Mouse (Mus musculus) liver, embryonic 12.5 days (tissue): ENCODE results near the gene Frs3. TPM values are rescaled to one million over a fixed set of nuclear protein-coding genes. Genes with fewer than 3 reads are reported as not detected.

Experiments
- ATAC-seq: fragments of 200-750 bp; cut with Nextera tagmentation; 2 replicates; pipeline ENCODE4 v1.8.0; 2017; ENCODE audit warnings: moderate number of reproducible peaks, mild to moderate bottlenecking, moderate library complexity
- H3K27ac ChIP-seq: fragments of 300-500 bp; sonication (generic); 2 replicates; pipeline ENCODE4 v1.5.1; 2016; ENCODE audit warnings: mild to moderate bottlenecking
- H3K27me3 ChIP-seq: fragments of 300-500 bp; sonication (generic); replicated peaks from 2 replicates; pipeline ENCODE4 v1.6.1; 2016; ENCODE audit warnings: mild to moderate bottlenecking, moderate library complexity
- H3K36me3 ChIP-seq: fragments of 300-500 bp; sonication (generic); 2 replicates; pipeline ENCODE4 v1.6.1; 2016; ENCODE audit warnings: mild to moderate bottlenecking, moderate library complexity
- H3K4me1 ChIP-seq: fragments of 300-500 bp; sonication (generic); 2 replicates; pipeline ENCODE4 v1.6.1; 2016
- H3K4me2 ChIP-seq: fragments of 300-500 bp; sonication (generic); 2 replicates; pipeline ENCODE4 v1.6.1; 2016; ENCODE audit warnings: mild to moderate bottlenecking, moderate library complexity
- H3K4me3 ChIP-seq: fragments of 300-500 bp; sonication (generic); 2 replicates; pipeline ENCODE4 v1.5.1; 2016; ENCODE audit warnings: mild to moderate bottlenecking, moderate library complexity
- H3K9ac ChIP-seq: fragments of 300-500 bp; sonication (generic); 2 replicates; pipeline ENCODE4 v1.6.1; 2016; ENCODE audit warnings: mild to moderate bottlenecking, moderate library complexity
- H3K9me3 ChIP-seq: fragments of 300-500 bp; sonication (generic); replicated peaks from 2 replicates; pipeline ENCODE4 v1.6.1; 2016; ENCODE audit warnings: mild to moderate bottlenecking, moderate library complexity
- WGBS: fragments of 180-500 bp; shearing (Covaris S2); methylation state at CpG from one replicate; pipeline ENCODE4 v1.1.7; 2016; ENCODE audit not compliant: insufficient replicate concordance; 5-methylcytosine and 5-hydroxymethylcytosine counted together
- polyA plus RNA-seq: library from polyadenylated mRNA; unstranded; fragments of >200 nt; fragmentation: Nextera tagmentation; extraction: Ambion mirVana; gene quantifications from 2 replicates; pipeline ENCODE4 v1.2.1, GENCODE M21; 2016

Frs3 gene
- polyA plus RNA-seq, 1 experiment from 2014 or later = 1.7 TPM

DNA sequence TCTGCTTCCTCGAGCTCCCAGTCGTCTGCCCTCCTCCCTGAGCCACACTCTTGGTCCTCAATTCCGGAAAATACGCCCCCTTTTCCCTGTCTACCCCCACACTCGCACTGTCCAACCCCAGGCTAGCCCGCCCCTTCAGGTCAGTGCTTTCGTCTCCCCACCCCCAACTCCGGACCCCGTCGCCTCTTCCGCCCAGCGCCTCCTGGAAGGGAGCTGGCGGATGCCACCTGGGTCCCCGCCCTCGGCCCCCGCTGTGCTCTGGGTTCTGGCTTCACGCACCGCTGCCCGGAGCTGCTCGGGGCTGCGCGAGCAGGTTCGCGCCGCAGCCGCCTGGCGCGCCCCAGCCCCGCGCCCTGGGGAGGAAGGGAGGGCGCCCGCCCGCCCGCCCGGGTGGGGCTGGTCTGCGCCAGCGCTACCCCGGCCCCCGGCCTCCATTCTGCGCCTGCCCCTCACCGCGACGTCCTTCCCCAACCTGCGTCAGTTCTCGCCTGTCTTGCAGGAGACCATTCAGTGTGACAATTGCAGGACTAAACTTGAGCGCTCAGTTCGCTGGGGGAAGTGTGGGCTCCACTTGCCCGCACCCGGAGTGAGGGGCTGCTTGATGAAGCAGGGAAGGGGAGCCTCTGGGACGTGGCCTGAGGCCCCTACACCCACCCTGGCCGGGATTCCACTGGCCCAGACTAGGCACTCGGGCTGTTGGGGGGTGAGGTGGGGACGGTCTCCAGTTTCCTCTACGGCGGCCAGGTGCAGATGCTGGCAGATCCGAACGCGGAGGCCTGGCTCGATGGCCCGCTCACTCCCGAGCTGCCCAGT lies 49.4 kb downstream of the Frs3 start:
- no peaks in the 10 kb centered on the region for H3K36me3 ChIP-seq
- H3K9ac ChIP-seq = peak overlapping the region; percentile 74
- H3K27ac ChIP-seq = peak overlapping the region; percentile 50
- 2% methylated on average over 53 of the region's 61 CpGs for WGBS
- H3K9me3 ChIP-seq = no peaks in the 10 kb centered on the region
- peak; percentile 30 for ATAC-seq
- H3K4me3 ChIP-seq = peak overlapping the region; percentile 68
- peak overlapping the region; percentile 100 for H3K4me2 ChIP-seq
- peaks cover 37% of the 10 kb centered on the region for H3K27me3 ChIP-seq
- H3K4me1 ChIP-seq = peaks cover 42% of the 10 kb centered on the region

- Histone ChIP-seq H3K4me2 (peak overlapping the region; percentile 100), H3K4me1 (peaks cover 45% of the 10 kb centered on the region), H3K36me3 (no peaks in the 10 kb centered on the region), H3K9ac (peak overlapping the region; percentile 74), H3K27ac (peak overlapping the region; percentile 50; the same call in 1 of the 2 replicates), H3K9me3 (no peaks in the 10 kb centered on the region), H3K27me3 (peaks cover 33% of the 10 kb centered on the region), H3K4me3 (peak overlapping the region; percentile 68)
- ATAC-seq = no peak
- 18% methylated on average over 20 of the region's 20 CpGs for WGBS
Measured at GRCm38 (mm10) chr17:47738879-47739798, 50.3 kb downstream of the Frs3 start.

DNA sequence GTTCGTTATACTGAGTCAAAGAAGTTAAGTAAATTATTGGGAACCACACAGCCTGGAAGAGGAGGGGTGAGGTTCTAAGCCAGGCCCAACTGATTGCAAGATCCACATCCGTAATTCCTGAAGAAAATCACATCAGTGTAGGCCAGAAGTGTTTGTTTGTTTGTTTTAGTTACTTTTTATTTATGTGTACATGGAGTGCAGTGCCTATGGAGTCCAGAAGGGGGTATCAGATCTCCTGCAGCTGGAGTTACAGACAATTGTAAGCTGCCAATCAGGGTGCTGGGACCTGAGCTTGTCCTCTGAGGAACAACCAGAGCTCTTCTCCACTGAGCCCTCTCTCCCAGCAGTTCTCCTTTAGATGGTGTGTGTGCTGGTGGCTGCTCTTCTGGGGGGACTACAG lies 51.4 kb downstream of the Frs3 start:
- no peak for ATAC-seq

GRCm38 (mm10) chr17:47742991-47743734 lies 54.3 kb downstream of the Frs3 start:
- H3K4me2 ChIP-seq = peak overlapping the region; percentile 53
- peak overlapping the region; percentile 46; the same call in 1 of the 2 replicates for H3K27ac ChIP-seq
- peaks cover 35% of the 10 kb centered on the region for H3K4me1 ChIP-seq
- peak; percentile 82 for ATAC-seq
- WGBS = 7% methylated on average over 16 of the region's 16 CpGs
- H3K36me3 ChIP-seq = 0 out of 2 replicates have a peak, but pooled peaks cover 6% of the 10 kb centered on the region
- H3K9me3 ChIP-seq = peaks cover 4% of the 10 kb centered on the region; the same call in 1 of the 2 replicates
- peaks cover 17% of the 10 kb centered on the region for H3K27me3 ChIP-seq
- H3K4me3 ChIP-seq = peak overlapping the region; percentile 4; the same call in 1 of the 2 replicates
- 0 out of 2 replicates have a peak overlapping the region, but pooled peaks have one; percentile 8 for H3K9ac ChIP-seq

More for the DNA sequence above, 51.4 kb downstream of the Frs3 start:
- no peak overlapping the region for H3K4me3 ChIP-seq
- H3K4me2 ChIP-seq = no peak overlapping the region
- 0 out of 2 replicates have a peak, but pooled peaks cover 6% of the 10 kb centered on the region for H3K36me3 ChIP-seq
- peaks cover 4% of the 10 kb centered on the region; the same call in 1 of the 2 replicates for H3K9me3 ChIP-seq
- no peak overlapping the region for H3K9ac ChIP-seq
- H3K27me3 ChIP-seq = peaks cover 28% of the 10 kb centered on the region
- peaks cover 47% of the 10 kb centered on the region for H3K4me1 ChIP-seq
- H3K27ac ChIP-seq = no peak overlapping the region
- 78% methylated on average over 2 of the region's 2 CpGs for WGBS

DNA sequence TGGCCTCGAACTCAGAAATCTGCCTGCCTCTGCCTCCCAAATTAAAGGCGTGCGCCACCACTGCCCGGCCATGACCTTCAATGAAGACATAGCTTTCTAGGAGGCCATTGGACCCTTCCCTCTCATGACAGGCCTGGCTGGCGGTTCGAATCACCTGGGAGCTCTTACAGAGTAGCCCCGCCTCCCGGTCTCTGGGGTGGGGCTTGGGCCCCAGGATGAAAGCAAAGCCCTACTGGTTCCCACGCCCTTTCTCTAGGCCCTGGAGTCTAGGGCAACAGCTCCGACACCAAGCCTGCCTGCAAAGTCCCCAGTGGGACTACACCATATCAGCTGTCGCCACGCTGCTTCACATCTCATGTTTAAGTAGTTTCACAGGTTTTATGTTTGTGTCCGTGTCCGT lies 55.3 kb downstream of the Frs3 start:
- H3K4me1 ChIP-seq = peaks cover 34% of the 10 kb centered on the region
- no peak overlapping the region for H3K4me2 ChIP-seq
- peaks cover 7% of the 10 kb centered on the region for H3K27me3 ChIP-seq
- H3K9ac ChIP-seq = no peak overlapping the region
- 77% methylated on average over 14 of the region's 14 CpGs for WGBS
- no peak for ATAC-seq
- no peak overlapping the region for H3K27ac ChIP-seq
- peaks cover 4% of the 10 kb centered on the region; the same call in 1 of the 2 replicates for H3K9me3 ChIP-seq
- H3K4me3 ChIP-seq = no peak overlapping the region
- H3K36me3 ChIP-seq = 0 out of 2 replicates have a peak, but pooled peaks cover 6% of the 10 kb centered on the region

DNA sequence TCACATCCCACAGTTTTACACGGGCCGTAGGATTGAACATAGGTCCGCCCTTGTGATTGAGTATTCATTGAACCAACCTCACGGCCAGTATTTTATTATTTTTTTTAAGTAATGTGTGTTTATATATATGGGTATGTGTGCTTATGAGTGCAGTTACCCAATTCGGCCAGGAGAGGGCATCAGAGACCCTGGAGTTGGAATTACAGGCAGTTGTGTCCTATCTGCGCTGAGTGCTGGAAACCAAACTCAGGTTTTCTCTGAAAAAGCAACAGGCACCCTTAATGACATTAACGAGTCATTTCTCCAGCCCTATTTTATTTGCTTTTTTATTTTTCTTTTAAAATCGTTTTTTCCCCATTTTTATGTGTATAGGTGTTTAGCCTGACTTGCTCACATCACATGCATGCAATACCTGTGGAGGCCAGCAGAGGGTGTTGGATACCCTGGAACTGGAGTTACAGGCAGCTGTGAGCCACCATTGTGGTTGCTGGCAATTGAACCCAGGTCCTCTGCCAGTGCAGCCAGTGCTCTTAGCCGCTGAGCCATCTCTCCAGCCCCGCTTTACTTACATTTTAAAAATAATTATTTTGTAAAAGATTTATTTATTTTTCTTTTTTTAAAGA lies 56.0 kb downstream of the Frs3 start:
- ATAC-seq = no peak
- Histone ChIP-seq H3K4me2 (no peak overlapping the region), H3K9ac (no peak overlapping the region), H3K4me1 (peaks cover 34% of the 10 kb centered on the region), H3K4me3 (no peak overlapping the region), H3K36me3 (0 out of 2 replicates have a peak, but pooled peaks cover 6% of the 10 kb centered on the region), H3K27ac (no peak overlapping the region), H3K9me3 (peaks cover 4% of the 10 kb centered on the region; the same call in 1 of the 2 replicates), H3K27me3 (no peaks in the 10 kb centered on the region)
- WGBS = 76% methylated on average over 10 of the region's 10 CpGs

GRCm38 (mm10) chr17:47748791-47749553 lies 60.1 kb downstream of the Frs3 start:
- no peak overlapping the region for H3K4me2 ChIP-seq
- WGBS = 64% methylated on average over 14 of the region's 14 CpGs
- peaks cover 13% of the 10 kb centered on the region for H3K36me3 ChIP-seq
- no peak overlapping the region for H3K4me3 ChIP-seq
- H3K9ac ChIP-seq = no peak overlapping the region
- no peaks in the 10 kb centered on the region for H3K27me3 ChIP-seq
- no peak for ATAC-seq
- H3K4me1 ChIP-seq = peaks cover 48% of the 10 kb centered on the region
- H3K9me3 ChIP-seq = peaks cover 9% of the 10 kb centered on the region; the same call in 1 of the 2 replicates
- H3K27ac ChIP-seq = peak overlapping the region; percentile 57

DNA sequence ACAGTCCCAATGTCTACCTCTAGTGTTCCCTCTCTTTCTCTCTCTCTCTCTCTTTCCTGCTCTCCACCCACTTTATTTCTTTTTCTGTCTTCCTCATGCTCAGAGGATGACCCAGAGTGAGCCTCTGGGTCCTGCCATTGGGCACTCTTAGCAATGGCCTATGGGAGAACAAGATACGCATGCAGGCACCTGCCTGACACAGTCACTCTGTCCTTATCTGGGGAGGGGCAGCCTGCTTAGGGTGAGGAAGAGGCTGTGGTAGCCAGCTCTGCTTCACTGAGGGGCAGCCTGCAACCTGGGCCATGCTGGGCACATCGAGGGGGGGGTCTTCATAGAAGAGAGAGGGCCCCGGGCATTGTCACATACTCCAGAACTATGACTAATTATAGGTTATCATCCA lies 60.8 kb downstream of the Frs3 start:
- Histone ChIP-seq H3K27me3 (no peaks in the 10 kb centered on the region), H3K4me2 (no peak overlapping the region), H3K36me3 (peaks cover 12% of the 10 kb centered on the region), H3K27ac (peak overlapping the region; percentile 57), H3K9me3 (peaks cover 9% of the 10 kb centered on the region; the same call in 1 of the 2 replicates), H3K4me3 (no peak overlapping the region), H3K4me1 (peaks cover 51% of the 10 kb centered on the region), H3K9ac (no peak overlapping the region)
- 38% methylated on average over 3 of the region's 3 CpGs for whole genome bisulfite sequencing
- ATAC-seq = peak; percentile 77

- peaks cover 7% of the 10 kb centered on the region for H3K36me3 ChIP-seq
- H3K9me3 ChIP-seq = 0 out of 2 replicates have a peak, but pooled peaks cover 5% of the 10 kb centered on the region
- no peak overlapping the region for H3K4me2 ChIP-seq
- no peak for ATAC-seq
- peaks cover 55% of the 10 kb centered on the region for H3K4me1 ChIP-seq
- WGBS = 64% methylated on average over 6 of the region's 6 CpGs
- no peaks in the 10 kb centered on the region for H3K27me3 ChIP-seq
- H3K27ac ChIP-seq = no peak overlapping the region; the same call in 1 of the 2 replicates
- no peak overlapping the region for H3K4me3 ChIP-seq
- no peak overlapping the region for H3K9ac ChIP-seq
Measured at GRCm38 (mm10) chr17:47750101-47750500, 61.3 kb downstream of the Frs3 start.

DNA sequence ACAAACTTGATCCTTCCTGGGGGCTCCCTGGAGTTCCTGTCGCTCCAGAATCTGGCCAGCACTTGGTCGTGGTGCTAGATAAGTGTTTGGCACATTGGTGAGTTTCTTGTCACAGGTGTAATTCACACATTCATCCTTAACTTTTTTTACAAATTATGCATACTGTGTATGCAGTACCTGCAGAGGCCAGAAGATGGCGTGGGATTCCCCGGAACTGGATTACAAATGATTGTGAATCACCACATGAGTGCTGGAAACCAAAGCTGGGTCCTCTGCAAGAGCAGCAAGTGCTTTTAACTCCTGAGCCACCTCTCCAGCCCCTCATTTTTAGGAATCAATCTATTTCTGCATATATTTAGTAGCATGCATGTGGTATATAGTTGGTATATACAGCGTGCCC lies 63.0 kb downstream of the Frs3 start:
- peaks cover 70% of the 10 kb centered on the region for H3K4me1 ChIP-seq
- no peaks in the 10 kb centered on the region for H3K27me3 ChIP-seq
- no peak for ATAC-seq
- 0 out of 2 replicates have a peak, but pooled peaks cover 5% of the 10 kb centered on the region for H3K9me3 ChIP-seq
- 71% methylated on average over 5 of the region's 5 CpGs for WGBS
- H3K4me3 ChIP-seq = no peak overlapping the region
- H3K36me3 ChIP-seq = peaks cover 7% of the 10 kb centered on the region
- no peak overlapping the region for H3K4me2 ChIP-seq
- H3K9ac ChIP-seq = no peak overlapping the region
- H3K27ac ChIP-seq = no peak overlapping the region
